Mouse (Mus musculus): ENCODE measurements around the gene Gabbr2.

DNA sequence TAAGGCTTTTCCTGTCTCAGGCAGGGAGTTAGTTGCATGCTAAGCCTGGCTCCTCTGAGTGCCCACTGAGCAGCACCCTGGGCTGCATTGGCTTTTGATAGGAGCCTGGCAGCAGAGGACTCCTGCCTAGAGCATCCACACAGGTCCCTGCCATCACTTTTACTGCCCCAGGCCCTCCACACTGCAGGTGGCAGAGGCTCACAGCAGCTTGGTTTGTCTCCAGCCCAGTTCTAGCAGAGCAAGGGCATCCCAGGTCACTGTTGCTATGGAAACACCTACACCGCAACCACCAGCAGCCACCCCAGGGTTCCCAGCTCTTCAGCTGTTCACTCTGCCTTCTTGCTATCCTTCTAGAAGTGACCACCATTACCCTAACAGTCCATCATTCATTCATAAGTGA, 263.4 kb downstream of the Gabbr2 start:
- no peak for TF ChIP-seq GATA1 (IDR thresholded peaks at IDR 0.05; ENCODE audit: borderline replicate concordance, low read length)
- no peak for TF ChIP-seq FLI1 (IDR thresholded peaks at IDR 0.05; ENCODE audit: low read length)

Measured in megakaryocyte, embryonic 14.5 days (primary cell).